Mouse (Mus musculus): ENCODE measurements around the gene Gm9945. TPM values are rescaled to one million over a fixed set of nuclear protein-coding genes. Genes with fewer than 3 reads are reported as not detected.

The Gm9945 gene
- polyA plus RNA-seq, 1 experiment from 2014 or later: not detected

DNA sequence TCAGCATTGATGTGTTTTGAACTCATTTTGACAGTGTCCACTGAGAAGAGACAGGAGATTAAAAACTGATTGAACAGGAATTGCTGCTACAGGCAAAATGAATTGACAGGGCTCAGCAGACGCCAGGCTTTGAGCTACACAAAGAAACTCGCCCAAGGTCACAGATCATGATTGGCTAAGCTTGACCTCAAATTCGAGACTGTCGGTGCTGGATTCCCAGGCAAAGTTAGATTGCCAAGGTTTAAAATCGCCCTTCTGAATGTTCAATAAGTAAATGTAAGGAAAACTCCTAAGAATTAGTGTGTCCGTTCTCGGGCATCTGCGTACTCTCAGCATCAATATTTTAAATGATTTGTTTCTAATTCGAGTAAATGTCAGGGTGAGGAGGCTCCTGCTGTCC lies 9.5 kb downstream of the Gm9945 start:
- no peak overlapping the region for H3K27ac ChIP-seq (ENCODE audit: low read depth, low read length)
- H3K4me1 ChIP-seq (replicated peaks; ENCODE audit: control insufficient read depth, insufficient read depth, low read length): no peaks in the 10 kb centered on the region
- no peak for TF ChIP-seq CTCF (IDR thresholded peaks at IDR 0.05; ENCODE audit: low read depth)
- WGBS: 79% methylated on average over 9 of the region's 9 CpGs
- no peak overlapping the region for H3K4me2 ChIP-seq (replicated peaks; ENCODE audit: low read depth)
- no peak overlapping the region for H3K9ac ChIP-seq (ENCODE audit: low read depth, low read length)
- no peaks in the 10 kb centered on the region for H3K27me3 ChIP-seq (replicated peaks; ENCODE audit: control insufficient read depth, insufficient read depth, low read length)
- no peak overlapping the region for H3K4me3 ChIP-seq (ENCODE audit: low read depth, low read length)
- ATAC-seq: no peak
- no peaks in the 10 kb centered on the region for H3K36me3 ChIP-seq (ENCODE audit: control insufficient read depth, insufficient read depth)
- H3K9me3 ChIP-seq (ENCODE audit: control insufficient read depth): no peaks in the 10 kb centered on the region

DNA sequence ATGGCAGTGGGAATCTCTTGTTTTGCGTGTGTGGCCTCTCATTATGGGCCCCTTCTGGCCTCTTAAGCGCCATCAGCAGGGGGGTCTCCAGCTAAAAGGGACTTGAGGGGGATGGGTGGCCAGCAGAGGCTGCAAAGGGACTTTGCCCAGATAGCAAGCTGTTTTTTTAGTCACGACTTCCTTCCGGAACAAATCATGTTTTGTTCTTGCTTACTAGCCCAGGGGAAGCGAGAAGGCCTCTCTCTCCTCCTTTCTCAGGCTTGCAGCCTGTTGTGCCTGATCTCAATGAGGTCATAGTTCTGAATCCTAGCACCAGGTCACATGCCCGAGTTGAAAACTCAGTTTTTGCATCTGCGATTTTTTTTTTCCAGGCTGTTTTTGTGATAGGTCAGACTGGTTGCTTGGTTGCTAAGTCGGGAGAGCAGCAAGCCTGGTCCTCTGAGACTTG lies 12.0 kb downstream of the Gm9945 start:
- H3K27me3 ChIP-seq (replicated peaks; ENCODE audit: control insufficient read depth, insufficient read depth, low read length): no peaks in the 10 kb centered on the region
- 32% methylated on average over 8 of the region's 8 CpGs for WGBS
- no peak for TF ChIP-seq CTCF (IDR thresholded peaks at IDR 0.05; ENCODE audit: low read depth)
- ATAC-seq: 0 out of 2 replicates have a peak, but pooled peaks have one; percentile 33
- no peaks in the 10 kb centered on the region for H3K36me3 ChIP-seq (ENCODE audit: control insufficient read depth, insufficient read depth)
- H3K4me1 ChIP-seq (replicated peaks; ENCODE audit: control insufficient read depth, insufficient read depth, low read length): no peaks in the 10 kb centered on the region
- no peaks in the 10 kb centered on the region for H3K9me3 ChIP-seq (ENCODE audit: control insufficient read depth)
- H3K4me2 ChIP-seq (replicated peaks; ENCODE audit: low read depth): no peak overlapping the region
- no peak overlapping the region for H3K9ac ChIP-seq (ENCODE audit: low read depth, low read length)
- H3K27ac ChIP-seq (ENCODE audit: low read depth, low read length): no peak overlapping the region
- no peak overlapping the region for H3K4me3 ChIP-seq (ENCODE audit: low read depth, low read length)

DNA sequence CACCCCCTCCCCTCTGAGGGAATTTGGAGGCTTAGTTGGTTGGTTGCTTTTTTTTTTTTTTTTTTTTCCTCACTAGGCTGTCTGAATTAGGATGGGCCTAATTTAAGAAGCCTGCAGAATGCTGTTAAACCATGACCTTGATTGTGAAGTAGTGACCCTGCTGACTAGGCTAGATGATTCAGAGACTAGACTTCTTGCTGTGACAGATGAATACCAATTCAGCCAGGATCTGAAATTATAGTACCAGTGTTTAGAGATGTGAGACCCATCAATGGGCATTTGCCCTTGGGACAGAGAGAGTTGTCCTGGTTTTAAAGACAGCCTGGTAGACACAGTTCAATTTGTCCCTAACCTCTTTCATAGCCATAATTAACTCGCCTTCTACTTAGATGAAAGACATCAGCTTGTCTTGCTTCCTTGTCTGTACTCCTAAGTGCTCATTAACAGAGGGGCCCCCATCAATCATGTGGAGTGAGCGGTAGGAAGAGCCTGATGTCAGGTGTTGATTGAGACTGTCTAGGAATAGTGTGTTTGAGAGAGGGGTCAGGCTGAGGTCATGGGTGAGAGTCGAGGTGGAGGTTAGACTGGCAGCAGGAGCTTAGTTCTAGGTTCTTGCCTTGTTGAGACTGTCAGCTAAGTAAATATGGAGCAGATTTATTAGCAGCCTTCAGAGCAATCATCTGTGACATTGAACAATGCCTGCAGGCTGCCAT lies 13.4 kb downstream of the Gm9945 start:
- no peaks in the 10 kb centered on the region for H3K27me3 ChIP-seq (replicated peaks; ENCODE audit: control insufficient read depth, insufficient read depth, low read length)
- H3K9ac ChIP-seq (ENCODE audit: low read depth, low read length): no peak overlapping the region
- no peak overlapping the region for H3K4me3 ChIP-seq (ENCODE audit: low read depth, low read length)
- H3K36me3 ChIP-seq (ENCODE audit: control insufficient read depth, insufficient read depth): no peaks in the 10 kb centered on the region
- 22% methylated on average over 3 of the region's 3 CpGs for WGBS
- no peak overlapping the region for H3K4me2 ChIP-seq (replicated peaks; ENCODE audit: low read depth)
- H3K27ac ChIP-seq (ENCODE audit: low read depth, low read length): no peak overlapping the region
- no peak for ATAC-seq
- no peaks in the 10 kb centered on the region for H3K4me1 ChIP-seq (replicated peaks; ENCODE audit: control insufficient read depth, insufficient read depth, low read length)
- no peak for TF ChIP-seq CTCF (IDR thresholded peaks at IDR 0.05; ENCODE audit: low read depth)
- H3K9me3 ChIP-seq (ENCODE audit: control insufficient read depth): no peaks in the 10 kb centered on the region

DNA sequence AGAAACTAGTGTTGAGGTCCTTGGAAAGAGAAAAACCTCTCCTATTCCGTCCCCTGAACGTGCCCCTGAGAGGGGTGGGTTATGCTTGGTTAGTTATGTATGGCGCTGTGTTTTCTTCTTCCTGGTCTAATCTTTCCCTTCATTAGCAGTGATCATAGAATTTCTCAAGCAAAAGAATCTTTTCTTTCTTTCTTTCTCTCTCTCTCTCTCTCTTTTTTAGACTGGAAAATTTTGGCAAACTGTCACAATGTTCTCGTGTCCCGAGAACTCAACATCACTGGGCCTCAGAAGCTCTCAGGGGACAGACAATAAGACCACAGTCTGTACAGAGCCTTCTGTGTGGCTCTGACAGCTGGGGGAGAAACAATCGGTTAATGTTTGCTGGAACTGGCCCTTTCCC lies 15.5 kb downstream of the Gm9945 start:
- TF ChIP-seq CTCF (IDR thresholded peaks at IDR 0.05; ENCODE audit: low read depth): no peak
- Histone ChIP-seq H3K9ac (ENCODE audit: low read depth, low read length) (no peak overlapping the region), H3K4me3 (ENCODE audit: low read depth, low read length) (no peak overlapping the region), H3K27ac (ENCODE audit: low read depth, low read length) (no peak overlapping the region), H3K36me3 (ENCODE audit: control insufficient read depth, insufficient read depth) (no peaks in the 10 kb centered on the region), H3K4me1 (replicated peaks; ENCODE audit: control insufficient read depth, insufficient read depth, low read length) (no peaks in the 10 kb centered on the region), H3K4me2 (replicated peaks; ENCODE audit: low read depth) (no peak overlapping the region), H3K9me3 (ENCODE audit: control insufficient read depth) (no peaks in the 10 kb centered on the region), H3K27me3 (replicated peaks; ENCODE audit: control insufficient read depth, insufficient read depth, low read length) (no peaks in the 10 kb centered on the region)
- WGBS: 66% methylated on average over 6 of the region's 6 CpGs
- ATAC-seq: no peak

DNA sequence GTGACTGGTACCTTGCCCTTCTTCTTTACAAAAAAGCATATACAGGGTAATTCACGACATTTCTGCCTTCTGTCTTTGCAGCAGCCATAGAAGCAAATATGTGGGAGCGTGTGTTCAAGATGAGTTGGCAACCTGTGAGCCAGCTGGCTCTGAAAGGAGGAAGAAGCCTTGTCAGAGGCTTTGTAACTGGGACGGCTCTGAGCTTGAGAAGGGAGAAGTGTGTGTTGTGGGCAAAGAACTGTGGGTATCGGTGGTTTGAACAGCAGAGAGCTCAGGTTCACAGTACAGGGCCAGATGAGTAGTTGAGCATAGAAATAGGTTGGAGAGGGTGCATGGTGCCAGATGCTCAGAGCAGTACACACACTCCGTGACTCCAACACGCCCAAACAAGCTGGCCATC lies 17.0 kb downstream of the Gm9945 start:
- ATAC-seq: no peak
- Histone ChIP-seq H3K36me3 (ENCODE audit: control insufficient read depth, insufficient read depth) (no peaks in the 10 kb centered on the region), H3K27ac (ENCODE audit: low read depth, low read length) (no peak overlapping the region), H3K9ac (ENCODE audit: low read depth, low read length) (no peak overlapping the region), H3K4me1 (replicated peaks; ENCODE audit: control insufficient read depth, insufficient read depth, low read length) (no peaks in the 10 kb centered on the region), H3K4me2 (replicated peaks; ENCODE audit: low read depth) (no peak overlapping the region), H3K27me3 (replicated peaks; ENCODE audit: control insufficient read depth, insufficient read depth, low read length) (no peaks in the 10 kb centered on the region), H3K9me3 (ENCODE audit: control insufficient read depth) (no peaks in the 10 kb centered on the region), H3K4me3 (ENCODE audit: low read depth, low read length) (no peak overlapping the region)
- WGBS: 79% methylated on average over 6 of the region's 6 CpGs
- no peak for TF ChIP-seq CTCF (IDR thresholded peaks at IDR 0.05; ENCODE audit: low read depth)

DNA sequence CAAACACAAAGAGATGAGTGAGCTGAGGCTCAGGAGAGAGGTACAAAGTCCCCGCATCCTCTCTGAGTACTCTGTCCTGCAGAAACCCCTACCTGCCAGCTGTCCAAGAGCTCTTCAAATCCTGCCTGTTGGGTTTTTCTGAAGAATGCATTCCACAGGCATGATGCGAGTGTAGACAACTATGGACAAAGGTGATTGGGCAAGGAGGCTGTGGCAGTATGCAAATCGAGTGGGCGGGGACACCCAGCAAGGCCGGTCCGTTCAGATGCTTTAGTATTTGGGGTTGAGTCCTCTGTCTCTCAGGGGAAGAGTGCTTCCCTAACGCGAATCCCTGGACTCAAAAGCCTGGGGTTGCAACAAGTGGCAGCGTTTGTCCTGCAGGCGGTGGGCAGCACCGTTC lies 20.6 kb downstream of the Gm9945 start:
- Histone ChIP-seq H3K27me3 (replicated peaks; ENCODE audit: control insufficient read depth, insufficient read depth, low read length) (no peaks in the 10 kb centered on the region), H3K4me1 (replicated peaks; ENCODE audit: control insufficient read depth, insufficient read depth, low read length) (no peaks in the 10 kb centered on the region), H3K27ac (ENCODE audit: low read depth, low read length) (no peak overlapping the region), H3K9me3 (ENCODE audit: control insufficient read depth) (no peaks in the 10 kb centered on the region), H3K4me2 (replicated peaks; ENCODE audit: low read depth) (no peak overlapping the region), H3K4me3 (ENCODE audit: low read depth, low read length) (no peak overlapping the region), H3K9ac (ENCODE audit: low read depth, low read length) (no peak overlapping the region), H3K36me3 (ENCODE audit: control insufficient read depth, insufficient read depth) (no peaks in the 10 kb centered on the region)
- 7% methylated on average over 11 of the region's 11 CpGs for WGBS
- no peak for TF ChIP-seq CTCF (IDR thresholded peaks at IDR 0.05; ENCODE audit: low read depth)
- peak; percentile 51; the same call in 1 of the 2 replicates for ATAC-seq

Measured in intestine, postnatal 0 days (tissue).